Mouse (Mus musculus) granulocyte monocyte progenitor cell, adult 5-6 weeks (primary cell): ENCODE data around the gene Nucks1. TPM values are rescaled to one million over a fixed set of nuclear protein-coding genes. Genes with fewer than 3 reads are reported as not detected.
"Not testable (repeated sequence)": the region's sequence is repeated elsewhere in the genome, so short reads cannot be mapped to it uniquely, and the experiment has no call there.

Source experiments
- ATAC-seq: replicated peaks from 2 replicates; pipeline ENCODE4 v1.8.0; 2016; ENCODE audit warnings: mild to moderate bottlenecking, moderate TSS enrichment, inconsistent platforms; ENCODE audit not compliant: poor library complexity, severe bottlenecking
- total RNA-seq, 2 experiments: library from RNA; stranded (forward) in 1 of 2; stranded (reverse) in 1 of 2; fragments of 200-712, 200-1000 nt in 1 of 2; fragments of >200 nt in 1 of 2; fragmentation: Nextera tagmentation in 1 of 2; gene quantifications; 2 replicates each; pipeline ENCODE4 v1.2.3; 2014 to 2017

Gene Nucks1
- total RNA-seq (2014; fragmentation: Nextera tagmentation) (147 and 170 TPM in 2 replicates), total RNA-seq (2017) (341 and 364 TPM in 2 replicates)

DNA sequence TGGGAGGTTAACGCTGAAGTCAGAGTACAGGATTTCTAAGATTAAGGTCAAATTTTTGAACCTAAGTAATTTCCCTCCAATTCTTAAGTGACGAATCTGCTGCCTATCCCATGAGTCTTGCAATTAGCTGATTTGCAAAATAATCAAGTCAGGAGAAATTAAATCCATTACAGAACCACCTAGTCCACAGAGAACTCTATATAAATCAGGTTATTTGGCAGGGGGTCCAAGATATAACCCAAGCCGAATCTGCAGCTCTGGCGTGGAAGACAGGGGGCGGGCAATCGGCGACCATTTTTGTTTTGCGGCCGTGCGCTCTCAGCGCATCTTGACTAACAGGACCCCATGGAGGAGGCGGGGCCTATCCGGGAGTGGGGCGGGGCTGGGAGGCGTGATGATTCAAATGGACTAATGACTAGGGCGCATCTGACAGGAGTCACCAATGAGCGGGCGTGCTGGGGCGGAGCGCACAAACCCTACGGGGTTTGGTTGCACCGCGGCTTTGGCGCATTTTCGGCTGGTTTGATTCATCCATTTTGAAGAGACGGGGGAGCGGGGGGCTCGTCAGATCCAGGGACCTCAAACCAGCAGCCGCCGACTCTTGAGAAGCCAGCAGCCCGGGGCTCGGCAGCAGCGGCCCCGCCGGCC, at the start of gene Nucks1:
TSS of gene Nucks1 (plus strand) at position 534 of the 648 bp plus-strand sequence.
- peak; percentile 96 for ATAC-seq

DNA sequence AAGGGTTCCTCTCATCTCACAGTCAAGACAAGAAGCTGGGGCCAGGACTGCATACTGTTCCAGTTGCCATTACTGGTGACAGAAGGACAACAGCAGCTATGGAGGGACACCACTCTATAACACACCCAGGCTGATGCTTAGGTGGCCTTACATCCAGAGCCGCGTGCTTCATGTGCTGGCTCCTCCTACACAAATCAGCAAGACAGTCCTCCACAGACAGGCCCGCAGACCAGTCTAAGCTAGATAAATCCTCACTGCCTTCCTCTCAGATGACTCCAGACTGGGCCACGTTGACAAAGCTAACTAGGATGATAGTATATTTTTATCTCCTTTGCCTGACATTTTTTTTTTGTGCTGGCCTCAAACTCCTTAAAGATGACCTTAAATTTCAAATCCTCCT, 48.5 kb upstream of the Nucks1 start:
- no peak for ATAC-seq

DNA sequence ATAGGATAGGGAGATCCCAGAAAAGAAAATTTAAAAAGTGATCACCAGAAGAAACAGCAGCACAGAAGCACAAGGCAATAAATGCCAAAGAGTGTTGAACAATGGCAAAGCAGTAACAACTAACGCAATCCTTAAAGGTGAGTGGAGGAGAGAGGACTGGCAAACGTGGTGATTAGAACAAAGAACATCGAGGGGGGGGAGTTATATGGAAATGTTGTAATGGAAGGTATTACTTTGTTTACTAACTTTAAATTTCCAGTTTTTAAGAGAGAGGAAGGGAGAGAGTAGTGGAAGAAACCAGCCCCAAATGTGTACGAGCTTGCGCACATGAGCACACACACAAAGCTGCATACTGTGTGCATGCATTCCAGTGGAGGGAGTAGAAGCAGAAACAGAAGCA, 44.7 kb upstream of the Nucks1 start:
- no peak for ATAC-seq

DNA sequence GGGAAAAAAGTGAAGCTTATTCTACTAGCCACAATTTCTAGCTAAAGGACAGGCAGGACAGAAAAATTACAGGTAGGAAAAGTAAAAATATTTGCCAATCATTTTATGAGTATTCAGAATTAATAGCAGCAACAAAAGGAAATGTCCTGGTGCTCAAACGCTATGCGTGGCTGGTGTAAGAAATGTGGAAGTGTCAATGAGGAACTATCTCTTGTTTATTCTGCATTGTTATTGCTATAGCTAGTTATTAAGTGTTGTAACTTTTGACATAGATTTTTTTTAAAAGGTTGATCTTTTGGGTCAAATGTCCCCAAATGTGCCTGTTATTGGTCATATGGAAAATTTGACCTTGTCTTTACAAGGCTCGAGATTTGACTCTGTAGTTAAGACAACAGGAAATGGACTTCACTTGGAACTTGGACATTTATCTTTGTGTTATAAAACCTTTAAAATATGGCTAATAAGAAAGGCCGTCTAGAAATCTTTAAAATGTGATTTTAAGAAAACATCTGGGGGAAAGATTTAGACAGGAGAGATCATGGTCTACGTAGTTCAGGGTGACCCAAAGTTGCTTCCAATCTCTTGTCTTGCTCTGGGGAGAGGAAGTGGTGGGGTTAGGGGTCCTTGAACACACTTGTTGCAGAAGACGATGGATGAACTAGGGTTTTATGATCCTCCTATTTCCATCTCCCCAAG, 43.9 kb upstream of the Nucks1 start:
- ATAC-seq, result peak; percentile 57

DNA sequence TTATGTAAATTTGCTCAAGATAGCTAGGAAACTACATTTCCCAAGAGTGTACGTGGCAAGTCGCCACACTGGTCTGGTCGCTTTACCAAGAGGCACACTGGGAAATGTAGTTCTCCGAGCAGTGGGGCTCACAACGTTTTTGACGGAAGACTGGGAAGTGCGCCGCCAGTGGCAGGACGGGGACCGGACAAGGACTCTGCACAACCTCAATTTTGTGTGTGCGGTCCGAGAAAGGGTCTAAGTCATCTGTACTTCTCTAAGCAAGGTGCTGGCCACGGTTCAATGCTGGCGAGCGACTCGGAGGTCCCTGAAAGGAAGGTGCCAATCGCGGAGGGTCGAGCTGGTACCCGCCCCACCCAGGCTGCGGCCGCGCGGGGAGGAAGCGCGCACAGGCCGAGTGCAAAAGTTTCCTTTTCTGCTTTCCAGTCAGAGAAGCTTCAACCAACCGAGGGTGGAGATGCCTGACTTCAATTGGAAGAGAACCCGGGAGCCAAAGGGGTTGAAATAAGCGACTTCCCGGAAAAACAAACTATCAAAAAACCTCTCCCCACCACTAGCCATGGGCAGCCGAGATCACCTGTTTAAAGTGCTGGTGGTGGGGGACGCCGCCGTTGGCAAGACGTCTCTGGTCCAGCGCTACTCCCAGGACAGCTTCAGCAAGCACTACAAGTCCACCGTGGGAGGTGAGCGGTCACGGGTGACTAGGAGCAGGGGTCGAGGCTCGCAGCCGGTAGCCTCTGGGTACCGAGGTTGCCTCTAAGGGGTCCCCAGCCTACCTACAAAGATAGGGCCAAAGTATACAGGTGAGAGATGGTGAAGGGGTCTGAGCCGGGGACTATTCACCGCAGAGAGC, 43.0 kb upstream of the Nucks1 start, which contains the start of gene Rab29:
TSS of gene Rab29 (plus strand) at position 132 of the 853 bp plus-strand sequence.
- ATAC-seq, result peak; percentile 89

DNA sequence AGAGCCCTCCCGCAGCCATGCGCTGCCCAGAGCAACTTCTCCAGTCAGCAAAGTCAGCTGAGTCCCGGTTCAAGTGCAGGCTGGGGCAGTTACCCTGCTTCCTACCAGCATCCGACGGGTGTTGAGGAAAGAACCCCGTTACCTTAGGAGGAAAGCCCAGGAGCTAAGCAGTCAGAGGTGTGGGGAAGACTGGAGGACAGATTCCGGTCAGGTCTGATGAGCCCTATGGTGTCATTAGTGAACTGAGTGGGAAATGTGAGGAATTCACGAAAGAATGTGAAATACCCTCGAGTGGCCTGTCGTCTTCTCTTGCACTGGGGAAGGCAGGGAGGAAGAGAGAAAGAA, 42.4 kb upstream of the Nucks1 start:
- ATAC-seq, result peak; percentile 34

DNA sequence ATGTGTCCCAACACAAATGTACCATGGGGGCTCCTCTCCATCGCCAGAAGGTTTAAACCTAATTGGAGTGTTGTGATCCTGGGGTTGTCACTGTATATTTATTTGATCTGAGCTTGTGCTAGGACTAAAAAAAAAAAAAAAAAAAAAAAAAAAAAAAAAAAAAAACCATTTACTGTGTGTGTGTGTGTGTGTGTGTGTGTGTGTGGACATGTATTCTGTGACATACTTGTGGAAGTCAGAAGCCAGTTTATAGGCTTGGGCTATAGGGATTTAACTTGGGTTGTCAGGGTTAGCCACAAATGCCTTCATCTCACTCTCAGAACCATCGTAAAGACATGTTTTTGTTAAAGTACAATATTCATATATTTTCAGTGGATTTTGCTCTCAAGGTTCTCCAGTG, 40.8 kb upstream of the Nucks1 start:
- no peak for ATAC-seq

DNA sequence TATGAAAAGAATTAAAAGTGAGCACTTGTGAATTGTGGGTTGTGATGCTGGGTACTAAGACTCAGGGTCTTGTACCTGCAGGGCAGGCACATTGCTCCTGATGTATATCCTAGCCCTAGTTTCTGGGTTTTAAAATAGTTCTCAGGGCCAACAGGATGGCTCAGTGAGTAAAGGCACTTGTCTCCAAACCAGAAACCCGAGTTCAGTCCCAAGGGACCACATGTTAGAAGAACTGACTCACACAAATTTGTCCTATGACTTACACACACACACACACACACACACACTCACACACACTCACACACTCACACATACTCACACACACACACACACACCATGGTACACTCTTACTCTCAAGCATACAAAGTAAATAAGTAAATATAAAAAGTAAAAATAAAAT, 37.5 kb upstream of the Nucks1 start:
- ATAC-seq, result no peak

DNA sequence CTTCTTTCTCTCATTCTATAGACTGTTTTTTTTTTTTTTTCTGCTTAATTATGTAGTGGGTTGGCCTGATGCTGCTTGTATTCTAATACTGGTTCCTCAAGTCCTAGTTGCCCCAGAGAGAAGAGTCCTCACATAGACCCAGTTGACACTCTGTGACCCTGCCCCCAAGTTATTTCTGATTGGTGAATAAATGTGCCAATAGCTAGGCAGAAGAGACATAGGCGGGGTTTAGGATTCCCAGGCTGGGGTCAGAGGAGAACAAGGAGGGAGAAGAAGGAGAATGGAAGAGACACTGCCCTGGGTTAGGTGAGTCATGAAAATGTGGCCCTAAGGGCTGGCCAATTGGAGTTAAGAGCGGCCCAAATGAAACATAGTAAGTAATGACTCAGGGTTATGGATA, 30.5 kb upstream of the Nucks1 start:
- no peak for ATAC-seq

DNA sequence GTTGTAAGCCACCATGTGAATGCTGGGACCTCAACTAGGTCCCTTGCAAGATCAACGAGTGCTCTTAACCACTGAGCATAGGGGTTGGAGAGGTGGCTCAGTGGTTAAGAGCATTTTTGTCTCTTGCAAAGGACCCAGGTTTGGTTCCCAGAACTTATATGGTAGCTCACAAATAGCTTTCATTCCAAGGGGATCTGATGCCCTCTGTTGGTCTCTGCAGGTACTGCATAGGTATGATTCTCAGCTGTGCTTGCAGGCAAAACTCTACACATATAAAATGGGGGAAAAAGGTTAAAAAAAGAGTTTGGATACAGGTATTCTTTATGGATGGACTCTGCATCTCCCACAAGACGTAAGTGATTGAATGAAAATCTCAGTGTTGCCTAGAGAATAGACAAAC, 27.5 kb upstream of the Nucks1 start:
- 0 out of 2 replicates have a peak, but pooled peaks have one; percentile 27 for ATAC-seq

DNA sequence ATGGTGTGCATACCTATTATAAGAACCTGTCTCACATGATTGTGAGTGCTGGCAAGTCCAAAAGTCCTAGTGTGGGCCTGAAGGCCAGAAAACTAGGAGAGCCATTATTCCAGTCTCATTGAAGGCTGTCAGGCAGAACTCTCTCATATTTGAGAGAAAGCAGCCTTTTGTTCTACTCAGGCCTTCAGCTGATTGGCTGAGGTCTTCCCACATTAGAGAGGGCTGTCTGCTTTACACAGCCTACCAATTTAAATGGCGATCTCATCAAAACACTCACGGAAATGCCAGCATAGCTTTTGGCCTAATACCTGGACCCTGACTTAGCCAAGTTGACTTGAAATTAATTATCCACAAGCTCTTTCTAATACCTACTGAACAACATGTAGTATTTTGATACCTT, 24.2 kb upstream of the Nucks1 start:
- ATAC-seq, result no peak

DNA sequence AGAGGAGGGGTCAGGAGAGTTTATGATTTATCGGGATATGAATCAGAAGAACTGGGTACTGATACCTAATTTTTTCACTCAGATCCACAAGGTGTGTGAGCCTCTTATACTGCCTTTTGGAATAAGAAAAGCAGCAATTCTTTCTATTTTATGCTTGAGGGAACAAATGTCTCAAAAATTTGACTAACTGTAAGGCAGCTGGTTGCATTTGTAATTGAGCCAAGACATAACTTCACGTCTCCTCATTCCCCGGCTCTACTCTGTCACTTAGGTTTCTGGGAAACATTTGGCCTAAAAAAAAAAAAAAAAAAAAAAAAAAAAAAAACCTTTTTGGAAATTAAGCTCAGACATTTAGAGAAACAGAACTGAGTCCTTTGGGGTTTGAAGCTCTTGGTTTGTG, 23.7 kb upstream of the Nucks1 start:
- no peak for ATAC-seq

DNA sequence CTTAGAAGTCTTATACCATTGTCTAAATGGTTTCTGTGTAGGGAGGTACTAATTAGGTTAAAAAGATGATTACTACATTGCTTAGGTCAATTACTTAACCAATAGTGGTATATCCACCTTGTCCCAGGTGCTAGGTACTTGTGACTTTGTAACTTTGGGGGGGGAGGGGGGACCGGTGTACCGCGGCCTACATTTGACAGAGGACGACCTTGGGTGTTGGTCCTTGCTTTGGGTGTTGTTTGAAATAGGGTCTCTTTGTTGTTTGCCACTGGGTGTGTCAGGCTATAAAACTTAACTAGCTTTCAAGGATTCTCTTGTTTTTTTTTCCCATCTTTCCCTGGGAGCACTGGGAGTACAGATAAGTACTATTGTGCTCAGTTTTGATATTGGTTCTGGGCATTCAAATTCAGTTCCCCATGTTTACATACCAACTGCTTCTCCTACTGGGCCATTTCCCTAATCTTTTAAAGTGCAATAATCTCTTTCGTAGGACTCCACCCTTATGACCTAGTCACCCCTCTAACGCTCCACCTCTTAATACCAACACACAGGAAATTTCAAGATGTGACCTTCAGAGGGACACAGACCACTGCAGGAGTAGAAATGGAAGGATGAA, 20.2 kb upstream of the Nucks1 start:
- ATAC-seq, result no peak

DNA sequence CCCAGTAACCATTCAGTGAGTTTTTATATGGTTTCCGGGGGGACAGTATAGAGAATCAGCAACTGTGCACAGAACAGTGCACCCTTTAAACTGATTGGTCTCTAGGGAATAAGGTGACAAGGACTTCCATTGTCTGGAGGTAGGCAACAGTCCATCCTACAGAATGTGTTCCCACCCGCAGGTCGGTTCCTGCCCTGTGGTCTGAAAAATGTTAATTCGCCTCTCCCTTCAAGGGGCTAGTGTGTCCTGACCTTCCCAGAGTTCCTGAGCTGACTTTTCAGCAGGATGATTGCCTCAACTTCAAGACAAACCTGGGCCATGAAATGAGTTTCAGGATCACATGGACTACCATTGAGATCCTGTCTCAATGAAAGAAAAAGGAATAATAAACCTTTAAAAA, 18.9 kb upstream of the Nucks1 start:
- no peak for ATAC-seq

DNA sequence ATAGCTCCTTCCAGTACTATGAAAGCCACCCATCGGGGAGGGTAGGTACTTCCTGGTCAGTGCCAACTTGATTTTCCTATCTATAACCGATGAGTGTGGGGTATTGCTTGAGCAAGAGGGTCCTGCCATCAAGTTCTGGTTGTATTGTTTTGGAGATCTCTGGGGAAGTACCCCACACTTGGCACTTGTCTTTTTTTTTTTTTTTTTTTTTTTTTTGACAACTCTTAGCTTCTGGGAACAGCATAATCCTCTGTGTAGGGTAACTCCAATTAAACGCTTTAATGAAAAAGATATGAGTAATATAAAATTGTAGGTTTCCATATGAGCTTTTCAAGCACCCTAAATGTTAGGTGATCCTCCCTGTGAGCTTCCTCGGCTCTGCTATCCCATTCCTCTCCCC, 7.7 kb upstream of the Nucks1 start:
- ATAC-seq, result no peak

DNA sequence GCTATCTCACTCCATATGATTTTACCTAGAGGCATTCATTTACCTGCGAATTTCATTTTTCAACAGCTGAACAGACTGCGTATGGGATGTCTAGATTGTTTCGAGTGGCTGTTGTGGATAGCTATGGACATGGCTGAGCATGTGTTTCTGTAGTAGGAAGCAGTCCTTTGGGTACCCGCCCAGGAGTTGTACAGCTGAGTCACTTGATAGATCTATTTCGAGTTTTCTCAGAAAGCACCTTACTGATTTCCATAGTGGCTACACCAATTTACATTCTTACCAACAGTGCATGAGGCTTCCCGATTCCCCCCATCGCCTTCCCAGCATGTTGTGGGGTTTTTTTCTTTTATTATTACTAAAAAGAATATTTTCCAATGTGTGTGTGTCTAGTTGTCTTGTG, 7.1 kb upstream of the Nucks1 start:
- ATAC-seq, result no peak

DNA sequence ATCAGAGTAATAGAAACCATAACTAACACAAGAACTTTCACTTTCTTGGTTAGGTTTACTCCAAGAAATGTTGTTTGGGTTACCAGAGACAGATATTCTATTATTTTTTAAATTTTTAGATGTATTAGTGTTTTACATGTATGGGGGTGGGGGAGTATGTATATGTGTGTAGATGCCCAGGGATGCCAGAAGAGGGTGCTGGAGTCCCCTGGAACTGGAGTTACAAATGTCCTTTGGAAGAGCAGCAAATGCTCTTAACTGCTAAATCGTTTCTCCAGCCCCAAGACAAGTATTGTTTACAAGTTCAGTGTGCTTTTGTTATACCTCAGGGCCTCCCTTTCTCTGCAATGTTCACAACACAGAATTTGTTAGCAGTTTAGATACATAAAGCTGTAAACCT, 4.8 kb upstream of the Nucks1 start:
- no peak for ATAC-seq

DNA sequence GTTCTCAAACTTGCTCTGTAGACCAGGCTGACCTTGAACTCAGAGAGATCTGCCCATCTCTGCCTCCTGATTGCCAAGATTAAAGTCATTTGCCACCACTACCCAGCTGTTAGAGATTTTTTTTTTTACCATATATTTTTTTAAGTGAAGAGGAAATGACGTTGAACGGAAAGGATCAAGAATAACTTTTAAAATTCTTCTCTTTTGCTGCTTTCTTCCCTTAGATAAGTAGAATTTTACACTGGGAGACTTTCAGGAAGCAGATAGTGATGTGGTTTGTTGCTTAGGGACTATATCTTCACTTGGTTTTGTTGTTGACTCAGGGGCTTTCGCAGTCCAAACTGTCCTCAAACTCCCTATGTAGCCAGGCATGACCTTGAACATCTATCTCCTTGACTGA, 1.9 kb upstream of the Nucks1 start:
- no peak for ATAC-seq

DNA sequence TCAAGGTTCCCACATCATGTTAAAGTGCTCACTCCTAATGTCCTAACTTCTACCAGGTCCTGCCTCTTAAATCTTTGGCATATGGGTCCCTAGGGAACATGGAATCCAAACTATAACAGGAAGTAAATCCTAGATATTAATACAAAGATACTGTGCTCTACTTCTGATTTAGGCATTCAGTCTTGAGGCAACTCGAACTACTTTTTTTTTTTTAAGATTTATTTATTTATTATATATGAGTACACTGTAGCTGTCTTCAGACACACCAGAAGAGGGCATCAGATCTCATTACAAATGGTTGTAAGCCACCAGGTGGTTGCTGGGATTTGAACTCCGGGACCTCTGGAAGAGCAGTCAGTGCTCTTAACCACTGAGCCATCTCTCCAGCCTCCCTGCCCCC, 1.1 kb upstream of the Nucks1 start:
- ATAC-seq, result not testable (repeated sequence)

DNA sequence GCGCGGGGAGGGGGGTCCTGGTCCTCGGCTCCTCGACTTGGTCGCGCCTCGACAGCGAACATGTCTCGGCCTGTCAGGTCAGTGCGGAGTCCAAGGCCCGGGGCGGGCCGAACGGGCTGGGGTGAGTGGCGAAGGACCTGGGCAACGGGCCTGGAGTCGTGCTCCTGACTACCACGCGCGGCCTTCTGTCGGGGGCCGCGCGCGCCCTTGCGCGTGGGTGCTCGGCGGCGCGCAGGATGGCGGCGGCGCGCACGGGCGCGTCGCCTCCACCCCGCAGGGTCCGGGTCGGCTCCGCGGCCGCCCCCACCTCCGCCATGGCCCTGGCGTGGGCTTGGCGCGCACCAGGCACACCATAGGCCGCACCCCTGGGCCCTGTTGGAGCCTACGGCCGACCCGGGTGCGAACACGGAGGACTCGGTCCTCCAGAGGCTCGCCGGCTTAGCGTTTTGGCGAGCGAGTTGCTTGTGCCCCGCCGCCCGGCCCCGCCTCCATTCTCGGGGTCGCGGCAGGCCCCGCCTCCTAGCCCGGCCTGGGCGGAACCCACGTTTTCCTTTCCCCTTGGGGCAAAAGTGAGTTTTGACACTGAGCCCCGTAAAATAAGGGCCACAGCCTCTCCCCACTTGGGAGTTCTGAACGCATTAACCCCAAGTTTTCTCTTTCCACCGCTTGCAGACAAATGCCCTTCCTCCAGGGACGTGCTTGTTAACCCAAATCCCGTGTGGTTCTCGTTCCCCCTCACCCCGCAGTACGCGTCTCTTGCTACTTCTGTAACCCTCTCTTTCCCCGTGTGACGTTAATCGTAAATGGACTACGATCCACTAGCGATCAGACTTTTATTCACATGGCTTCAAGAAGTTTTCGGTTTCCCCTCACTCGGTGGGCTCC, 582 bp downstream of the Nucks1 start:
- peak; percentile 69 for ATAC-seq
